Mouse (Mus musculus) cerebellum, postnatal 36 days (tissue): ENCODE measurements around the gene Rad51c.

Experiments used
- DNase-seq, 2 experiments: peaks; one replicate each; pipeline ENCODE4 v3.0.0; 2021 to 2022; ENCODE audit warnings: mixed read lengths in 2 of 2

Rad51c gene

DNA sequence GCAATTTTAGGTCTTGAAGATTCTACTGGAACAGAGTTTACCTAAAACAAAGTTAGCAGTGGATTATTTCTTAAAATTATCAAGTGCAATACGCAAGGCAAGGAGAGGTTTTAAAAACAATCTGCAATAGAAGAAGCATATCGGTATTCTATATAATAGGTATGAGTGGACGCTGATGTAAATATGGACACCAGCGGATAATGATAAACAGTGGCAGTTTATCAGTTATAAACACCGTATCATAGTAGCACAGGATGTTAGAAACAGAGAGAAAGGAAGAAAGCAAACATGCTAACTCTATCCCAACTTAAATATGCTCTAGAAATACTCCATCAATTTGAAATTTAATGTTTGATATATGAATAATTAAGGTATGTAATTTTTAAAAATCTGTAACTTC lies 39.6 kb downstream of the Rad51c start:
- DNase-seq, result no peak

DNA sequence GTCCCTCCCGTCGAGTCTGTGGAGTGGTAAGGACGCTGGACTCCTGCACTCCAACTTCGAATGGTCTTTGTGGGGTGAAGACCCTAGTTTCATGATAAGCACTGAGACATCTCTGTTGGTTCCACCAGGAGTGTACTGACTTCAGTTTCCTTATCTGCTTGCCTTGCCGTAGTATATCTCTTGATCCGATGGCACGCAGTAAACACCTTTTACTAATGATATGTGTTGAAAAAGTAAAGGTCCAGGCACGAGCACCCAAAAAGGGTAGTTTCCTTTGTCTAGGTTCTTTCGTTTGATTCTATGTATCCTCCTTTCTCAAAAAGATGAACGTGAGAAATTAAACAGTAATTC lies 45.5 kb downstream of the Rad51c start:
- no peak for DNase-seq

DNA sequence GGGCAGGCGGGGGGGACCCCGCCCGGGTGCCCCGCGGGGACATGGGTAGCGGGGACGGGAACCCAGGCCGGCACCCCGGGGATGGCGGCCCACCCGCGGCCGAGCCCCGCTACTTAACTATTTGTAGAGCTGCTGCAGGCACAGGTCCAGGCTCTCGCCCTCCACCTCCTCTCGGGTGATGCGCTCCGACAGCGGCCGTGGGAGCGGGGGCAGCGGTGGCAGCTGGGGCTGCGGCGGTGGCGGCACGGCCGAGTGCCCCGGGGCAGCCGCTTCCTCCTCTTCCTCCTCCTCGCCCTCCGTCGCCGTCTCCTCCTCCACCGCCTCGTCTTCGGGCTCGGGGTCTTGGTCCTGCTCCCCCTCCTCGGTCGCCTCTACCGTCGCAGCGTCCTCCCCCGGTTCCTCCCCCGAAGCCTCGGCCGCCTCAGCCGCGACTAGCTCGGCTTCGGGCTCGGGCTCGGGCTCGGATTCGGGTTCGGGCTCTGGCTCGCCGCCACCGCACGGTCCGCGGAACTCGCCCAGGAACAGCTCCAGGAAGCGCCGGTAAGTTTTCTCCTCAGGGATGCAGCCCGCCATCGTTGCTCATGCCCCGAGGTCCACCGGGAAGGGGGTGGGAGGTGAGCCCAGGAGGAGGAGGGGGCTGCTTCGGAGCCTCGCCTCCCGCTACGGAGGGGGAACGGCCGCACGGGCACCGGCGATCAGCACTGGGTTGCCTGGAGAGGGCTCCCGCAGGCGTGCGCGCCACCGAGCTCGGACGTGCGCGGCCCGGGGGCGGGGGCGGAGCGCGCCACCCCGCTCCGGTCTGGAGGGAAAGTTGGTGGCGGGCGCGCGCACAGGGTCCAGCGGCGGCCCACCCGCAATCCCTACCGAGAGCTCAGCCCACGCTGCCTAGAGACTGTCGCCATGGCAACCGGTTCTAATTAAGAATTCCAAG lies 46.2 kb downstream of the Rad51c start, which contains the start of gene Ppm1e:
Ppm1e (minus strand) TSS at position 693 of the 931 bp plus-strand sequence.
- DNase-seq, result peak; percentile 52 to 65

DNA sequence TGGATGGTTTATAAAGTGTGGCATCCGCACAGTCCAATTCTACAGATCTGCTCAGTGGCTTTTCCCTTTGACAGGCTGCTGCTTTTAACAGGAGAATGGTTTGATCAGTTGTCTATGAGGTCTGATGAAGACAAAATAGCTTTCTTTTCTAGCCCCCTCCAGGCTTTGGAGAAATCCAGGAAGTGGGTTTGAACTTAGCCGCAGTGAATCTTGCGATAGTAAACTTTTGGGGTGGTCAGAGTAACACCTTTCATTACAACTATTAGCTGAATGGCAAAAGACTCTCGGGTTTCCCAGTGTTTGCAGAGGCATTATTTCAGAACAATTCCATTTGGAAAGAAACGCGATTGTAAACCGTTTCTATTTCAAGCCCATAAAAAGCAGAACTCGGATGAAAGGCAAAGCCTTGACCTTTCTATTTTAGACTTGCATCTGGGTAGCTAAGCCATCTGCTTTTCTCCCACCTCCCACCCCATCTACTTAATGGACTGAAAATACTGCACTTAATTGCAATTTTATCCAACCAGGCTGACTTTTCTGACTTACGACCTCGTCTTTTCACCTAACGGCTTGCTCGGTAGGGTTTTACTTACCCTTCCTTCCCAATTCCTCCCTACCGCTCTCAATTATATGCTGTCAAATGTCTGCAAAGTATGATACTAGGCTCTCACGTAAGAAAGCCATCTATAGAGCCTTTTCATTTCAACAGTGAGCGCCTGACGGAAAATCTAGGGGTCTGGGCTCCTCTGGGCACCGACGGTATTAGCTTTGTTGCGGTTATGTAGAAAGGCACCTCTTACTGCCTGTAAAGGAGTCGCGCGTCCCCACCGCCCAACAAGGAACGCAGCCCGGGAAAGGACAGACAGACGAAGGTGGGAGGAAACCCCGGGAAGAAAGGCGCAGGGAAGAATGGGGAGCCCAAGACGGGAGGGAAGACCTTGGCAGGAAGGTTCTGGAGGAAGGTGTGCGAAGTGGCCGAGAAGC lies 47.1 kb downstream of the Rad51c start:
- no peak for DNase-seq

DNA sequence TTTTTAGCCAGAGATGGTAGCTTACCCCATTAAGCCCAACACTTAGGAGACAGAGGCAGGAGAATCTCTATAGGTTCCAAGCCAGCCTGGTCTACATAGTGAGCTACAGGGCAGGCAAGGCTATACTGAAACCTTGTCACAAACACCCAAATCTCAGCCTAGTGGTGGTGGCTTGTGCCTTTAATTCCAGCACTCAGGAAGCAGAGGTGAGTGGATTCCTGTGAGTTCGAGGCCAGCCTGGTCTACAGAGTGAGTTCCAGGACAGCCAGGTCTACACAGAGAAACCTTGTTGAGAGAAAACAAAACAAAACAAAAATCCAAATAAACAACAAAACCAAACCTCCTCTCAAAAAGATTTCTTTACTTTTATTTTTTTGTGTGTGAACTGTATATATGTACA lies 49.9 kb downstream of the Rad51c start:
- DNase-seq, result no peak

DNA sequence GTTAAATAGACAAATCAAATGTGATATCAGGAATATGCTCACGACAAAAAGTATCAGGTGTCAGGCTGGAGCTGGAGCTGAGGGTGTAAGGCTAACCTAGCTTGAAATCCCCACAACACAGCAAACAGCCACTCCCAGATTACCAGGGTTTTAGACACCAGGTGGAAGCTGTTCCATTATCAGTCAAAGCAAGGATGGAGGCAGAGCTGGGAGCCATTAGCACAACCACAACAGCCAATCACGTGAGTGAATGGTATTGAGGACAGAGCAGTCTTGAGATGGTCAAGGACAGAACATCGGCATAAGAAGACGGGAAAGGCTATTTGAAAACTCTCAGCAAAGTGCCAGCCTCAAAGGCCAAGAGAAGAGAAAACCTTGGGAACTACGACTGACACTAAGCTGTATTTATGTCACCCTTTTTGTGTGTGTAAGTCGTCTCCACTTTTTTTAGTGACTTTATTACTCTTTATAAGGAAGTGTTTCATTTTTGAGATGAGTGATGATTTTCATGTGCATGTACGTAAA lies 51.0 kb downstream of the Rad51c start:
- DNase-seq, result no peak
